Mouse (Mus musculus) R1 (cell line): ENCODE measurements at regions not wholly inside any gene's neighbourhood (a gene's known extent, or its start where the extent isn't known, plus 50 kb on each side); places are given as distances from the start of the nearest gene placed in this dataset.
A peak's percentile ranks its signal among the peaks of the same experiment; 100 is the strongest.

Experiments used
- DNase-seq: peaks from one replicate; pipeline ENCODE4 v3.0.0-alpha.2; 2018; ENCODE audit warnings: low read depth, low spot score

- DNase-seq: peak; percentile 97
Observed at GRCm38 (mm10) chr16:31508981-31509380, 86.9 kb downstream of the Bdh1 start.

- peak; percentile 10 for DNase-seq
Observed at GRCm38 (mm10) chr16:31510097-31510496, 88.0 kb downstream of the Bdh1 start.

GRCm38 (mm10) chr16:31518816-31519215 is 96.7 kb downstream of the Bdh1 start:
- DNase-seq: peak; percentile 58

GRCm38 (mm10) chr16:31520081-31520480 is 98.0 kb downstream of the Bdh1 start:
- DNase-seq: no peak

- DNase-seq: no peak
Observed at GRCm38 (mm10) chr16:31521786-31522185, 99.7 kb downstream of the Bdh1 start.

- no peak for DNase-seq
Observed at GRCm38 (mm10) chr16:31526711-31527344, 104.7 kb downstream of the Bdh1 start.

- DNase-seq: no peak
Observed at GRCm38 (mm10) chr16:31528596-31529283, 106.7 kb downstream of the Bdh1 start.

- DNase-seq: no peak
Observed at GRCm38 (mm10) chr16:31529284-31529958, 107.3 kb downstream of the Bdh1 start.

GRCm38 (mm10) chr16:31530090-31530489 is 108.0 kb downstream of the Bdh1 start:
- DNase-seq: no peak

- no peak for DNase-seq
Observed at GRCm38 (mm10) chr16:31533196-31533777, 111.2 kb downstream of the Bdh1 start.

- DNase-seq: no peak
Observed at GRCm38 (mm10) chr16:31534923-31535523, 112.9 kb downstream of the Bdh1 start.

- DNase-seq: no peak
Observed at GRCm38 (mm10) chr16:31536328-31536727, 114.2 kb downstream of the Bdh1 start.

GRCm38 (mm10) chr16:31538606-31539005 is 116.5 kb downstream of the Bdh1 start:
- no peak for DNase-seq

GRCm38 (mm10) chr16:31543499-31544170 is 119.6 kb upstream of the Dlg1 start:
- DNase-seq: no peak

GRCm38 (mm10) chr16:31546062-31546827 is 117.0 kb upstream of the Dlg1 start:
- peak; percentile 82 for DNase-seq

GRCm38 (mm10) chr16:31546828-31547224 is 116.4 kb upstream of the Dlg1 start:
- DNase-seq: peak; percentile 86

- DNase-seq: no peak
Observed at GRCm38 (mm10) chr16:31547391-31547790, 115.9 kb upstream of the Dlg1 start.

- no peak for DNase-seq
Observed at GRCm38 (mm10) chr16:31549975-31550374, 113.3 kb upstream of the Dlg1 start.

- peak; percentile 32 for DNase-seq
Observed at GRCm38 (mm10) chr16:31550539-31550938, 112.7 kb upstream of the Dlg1 start.

- DNase-seq: no peak
Observed at GRCm38 (mm10) chr16:31551416-31552151, 111.7 kb upstream of the Dlg1 start.
